Mouse (Mus musculus): ENCODE data around the gene Cfap298.

DNA sequence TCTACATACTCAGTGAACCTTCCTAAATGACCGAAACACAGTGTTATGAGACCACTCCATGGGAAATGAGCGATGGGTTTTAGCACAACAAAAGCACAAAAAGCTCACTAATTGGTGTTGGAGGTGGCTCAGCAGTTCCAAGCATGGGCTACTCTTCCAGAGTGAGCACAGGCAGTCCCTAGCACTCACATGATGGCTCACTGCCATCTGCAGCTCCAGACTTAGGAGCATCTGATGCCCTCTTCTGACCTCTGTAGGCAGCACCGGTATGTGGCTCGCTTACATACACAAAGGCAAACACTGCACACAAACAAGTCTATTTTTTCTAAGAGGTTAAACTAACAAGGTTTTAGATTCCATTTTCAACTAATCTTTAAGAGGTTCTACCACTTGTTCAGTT lies 31.3 kb upstream of the Cfap298 start:
- peak; percentile 1 for TF ChIP-seq CTCF (IDR thresholded peaks at IDR 0.05; ENCODE audit: low read depth, low read length)
- TF ChIP-seq EP300 (IDR thresholded peaks at IDR 0.05; ENCODE audit: insufficient read depth, low read depth, low read length) = no peak

Measured in ES-Bruce4 (cell line).